Mouse (Mus musculus): Measurements from ENCODE around the gene Asna1.

DNA sequence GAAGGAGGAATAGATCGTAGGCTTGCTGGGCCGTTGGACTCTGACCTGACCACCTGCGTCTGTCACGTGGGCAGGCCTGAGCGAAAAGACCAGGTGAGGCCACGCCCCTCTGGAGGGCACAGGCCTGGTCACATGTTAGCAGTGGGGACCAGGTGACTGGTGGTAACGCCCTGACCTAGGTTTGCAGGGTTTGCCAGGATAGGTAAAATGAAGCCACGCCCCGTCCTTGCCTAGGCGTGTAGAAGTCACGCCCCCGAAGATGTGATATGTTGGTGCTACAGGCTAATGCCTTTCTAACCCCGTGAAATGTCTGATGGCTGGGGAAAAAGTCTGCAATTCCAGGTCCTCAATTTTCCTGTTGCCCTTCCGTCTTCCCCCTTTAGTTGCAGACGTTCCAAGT is 34.2 kb downstream of the Asna1 start:
- TF ChIP-seq ZNF384 (IDR thresholded peaks at IDR 0.05; ENCODE audit: low read depth, low read length) (no peak), MAFK (IDR thresholded peaks at IDR 0.05; ENCODE audit: insufficient read depth, low read depth, low read length) (no peak)
